Mouse (Mus musculus) heart, adult 8-10 months (tissue): ENCODE data around the gene Fmod. TPM values are rescaled to one million over a fixed set of nuclear protein-coding genes. Genes with fewer than 3 reads are reported as not detected.

ENCODE experiments used
- DNase-seq: peaks from one replicate; pipeline ENCODE4 v3.0.0; 2022; ENCODE audit warnings: low spot score
- total RNA-seq, 4 experiments: library from RNA; stranded (reverse); gene quantifications; 2 replicates each; pipeline ENCODE4 v1.2.4; 2022

Gene Fmod
- 10 to 100 TPM in 1 of 4 experiments, 1 to 10 TPM in 3; 5.9 to 14.1 (median 8.2) TPM for total RNA-seq

GRCm38 (mm10) chr1:134037172-134037571 is at the start of gene Fmod:
Gene Fmod, plus strand, starts transcription at chr1:134037254.
- no peak for DNase-seq

GRCm38 (mm10) chr1:133988845-133989244 is 48.2 kb upstream of the Fmod start:
- DNase-seq: peak; percentile 41

- no peak for DNase-seq
These were observed 45.8 kb upstream of the Fmod start for GRCm38 (mm10) chr1:133991277-133991676.

GRCm38 (mm10) chr1:134005490-134005889 is 31.6 kb upstream of the Fmod start:
- no peak for DNase-seq

- DNase-seq: no peak
These were observed 30.8 kb upstream of the Fmod start for GRCm38 (mm10) chr1:134006105-134006764.

- DNase-seq: no peak
These were observed 12.6 kb upstream of the Fmod start for GRCm38 (mm10) chr1:134024293-134024971.

GRCm38 (mm10) chr1:134025975-134026374 is 11.1 kb upstream of the Fmod start:
- DNase-seq: no peak

GRCm38 (mm10) chr1:134026741-134027140 is 10.3 kb upstream of the Fmod start:
- DNase-seq: no peak

GRCm38 (mm10) chr1:134028161-134028846 is 8.8 kb upstream of the Fmod start:
- no peak for DNase-seq

GRCm38 (mm10) chr1:134036492-134036891 is 562 bp upstream of the Fmod start:
- no peak for DNase-seq

- DNase-seq: no peak
These were observed 1.3 kb downstream of the Fmod start for GRCm38 (mm10) chr1:134038336-134038735.

GRCm38 (mm10) chr1:134039361-134039760 is 2.3 kb downstream of the Fmod start:
- no peak for DNase-seq

- no peak for DNase-seq
These were observed 4.8 kb downstream of the Fmod start for GRCm38 (mm10) chr1:134041900-134042299.

GRCm38 (mm10) chr1:134042341-134042740 is 5.3 kb downstream of the Fmod start:
- DNase-seq: no peak

- no peak for DNase-seq
These were observed 7.8 kb downstream of the Fmod start for GRCm38 (mm10) chr1:134044805-134045204.

- DNase-seq: peak; percentile 67
These were observed 8.9 kb downstream of the Fmod start for GRCm38 (mm10) chr1:134045971-134046370.

GRCm38 (mm10) chr1:134046387-134046786 is 9.3 kb downstream of the Fmod start:
- DNase-seq: no peak

GRCm38 (mm10) chr1:134047431-134047830 is 10.4 kb downstream of the Fmod start:
- no peak for DNase-seq

GRCm38 (mm10) chr1:134048759-134049158 is 11.7 kb downstream of the Fmod start:
- DNase-seq: peak; percentile 68

GRCm38 (mm10) chr1:134049542-134049941 is 12.5 kb downstream of the Fmod start:
- DNase-seq: no peak

GRCm38 (mm10) chr1:134053207-134053606 is 16.2 kb downstream of the Fmod start:
- peak; percentile 86 for DNase-seq

GRCm38 (mm10) chr1:134055058-134055457 is 18.0 kb downstream of the Fmod start:
- DNase-seq: no peak
